Mouse (Mus musculus) gastrocnemius, adult 8-10 months (tissue): Measurements from ENCODE around the gene Serac1. TPM values are rescaled to one million over a fixed set of nuclear protein-coding genes. Genes with fewer than 3 reads are reported as not detected.
"Not testable (repeated sequence)": the region's sequence is repeated elsewhere in the genome, so short reads cannot be mapped to it uniquely, and the experiment has no call there.

Experiments used
- DNase-seq, 2 experiments: peaks; one replicate each; pipeline ENCODE4 v3.0.0; 2022; ENCODE audit warnings: low spot score in 2 of 2
- total RNA-seq, 4 experiments: library from RNA; stranded (reverse); gene quantifications; 2 replicates each; pipeline ENCODE4 v1.2.4; 2022

Serac1 gene
- total RNA-seq, 4 experiments from 2014 or later = 6.7 to 8.4 (median 7.2) TPM

- no peak for DNase-seq
These were observed 13.5 kb downstream of the Serac1 start for GRCm38 (mm10) chr17:6066021-6066420.

GRCm38 (mm10) chr17:6063532-6063931 is 16.0 kb downstream of the Serac1 start:
- no peak for DNase-seq

- DNase-seq = peak in 1 of 2 experiments; percentile 29
These were observed 16.7 kb downstream of the Serac1 start for GRCm38 (mm10) chr17:6062793-6063192.

GRCm38 (mm10) chr17:6054934-6055355 is 24.6 kb downstream of the Serac1 start:
- DNase-seq = no peak

GRCm38 (mm10) chr17:6052801-6053200 is 26.7 kb downstream of the Serac1 start:
- DNase-seq = no peak

GRCm38 (mm10) chr17:6037507-6037906 is 42.0 kb downstream of the Serac1 start:
- no peak for DNase-seq

- DNase-seq = no peak
These were observed 42.7 kb downstream of the Serac1 start for GRCm38 (mm10) chr17:6036872-6037271.

- DNase-seq = no peak
These were observed 43.1 kb downstream of the Serac1 start for GRCm38 (mm10) chr17:6036458-6036857.

GRCm38 (mm10) chr17:6035661-6036060 is 43.9 kb downstream of the Serac1 start:
- DNase-seq = no peak

- no peak for DNase-seq
These were observed 53.7 kb downstream of the Serac1 start for GRCm38 (mm10) chr17:6025831-6026230.

- DNase-seq = not testable (repeated sequence)
These were observed 58.2 kb downstream of the Serac1 start for GRCm38 (mm10) chr17:6021374-6021789.

- DNase-seq = no peak
These were observed 58.9 kb downstream of the Serac1 start for GRCm38 (mm10) chr17:6020636-6021035.

- DNase-seq = no peak
These were observed 59.8 kb downstream of the Serac1 start for GRCm38 (mm10) chr17:6019776-6020175.

GRCm38 (mm10) chr17:6018348-6018747 is 61.2 kb downstream of the Serac1 start:
- DNase-seq = no peak

- no peak for DNase-seq
These were observed 62.3 kb downstream of the Serac1 start for GRCm38 (mm10) chr17:6017268-6017667.

- no peak for DNase-seq
These were observed 63.2 kb downstream of the Serac1 start for GRCm38 (mm10) chr17:6016213-6016780.

- DNase-seq = no peak
These were observed 64.6 kb downstream of the Serac1 start for GRCm38 (mm10) chr17:6014985-6015384.

- DNase-seq = no peak
These were observed 66.5 kb downstream of the Serac1 start for GRCm38 (mm10) chr17:6013079-6013478.

- no peak for DNase-seq
These were observed 69.9 kb downstream of the Serac1 start for GRCm38 (mm10) chr17:6009606-6010005.

- DNase-seq = no peak
These were observed 71.0 kb downstream of the Serac1 start for GRCm38 (mm10) chr17:6008590-6008989.

GRCm38 (mm10) chr17:6007902-6008301 is 71.6 kb downstream of the Serac1 start:
- DNase-seq = no peak

GRCm38 (mm10) chr17:6007101-6007780 is 72.3 kb downstream of the Serac1 start:
- DNase-seq = no peak
